Mouse (Mus musculus) MEL (cell line): Measurements from ENCODE around the gene Ciao2a. TPM values are rescaled to one million over a fixed set of nuclear protein-coding genes. Genes with fewer than 3 reads are reported as not detected.

Experiments used
- DNase-seq: peaks from one replicate; pipeline ENCODE4 v3.0.0; 2011; ENCODE audit warnings: low read depth, low spot score
- H3K27ac ChIP-seq: 2 replicates; pipeline ENCODE4 v1.5.1; 2012; ENCODE audit warnings: low read depth, mild to moderate bottlenecking, control low read depth, low read length, moderate library complexity; ENCODE audit not compliant: control insufficient read depth
- H3K27me3 ChIP-seq, 2 experiments: fragments of 150-350 bp in 1 of 2; sonication (generic) in 1 of 2; 2 replicates each; pipeline ENCODE4 v1.6.1; 2012; ENCODE audit warnings: low read length in 2 of 2, mild to moderate bottlenecking in 2 of 2, improper control_type of control experiment in 1 of 2, moderate library complexity in 1 of 2; ENCODE audit not compliant: insufficient read depth in 2 of 2, control insufficient read depth in 1 of 2
- H3K36me3 ChIP-seq, 2 experiments: 2 replicates each; pipeline ENCODE4 v1.6.1; 2012 to 2014; ENCODE audit warnings: low read length in 2 of 2, improper control_type of control experiment in 1 of 2, inconsistent platforms in 1 of 2, mild to moderate bottlenecking in 1 of 2; ENCODE audit not compliant: insufficient read depth in 2 of 2, control insufficient read depth in 1 of 2
- H3K4me1 ChIP-seq, 2 experiments: fragments of 150-350 bp in 1 of 2; sonication (generic) in 1 of 2; 2 replicates each; pipeline ENCODE4 v1.6.1; 2012; ENCODE audit warnings: low read length in 2 of 2, improper control_type of control experiment in 1 of 2, mild to moderate bottlenecking in 1 of 2; ENCODE audit not compliant: insufficient read depth in 2 of 2, control insufficient read depth in 1 of 2
- H3K4me3 ChIP-seq, 2 experiments: fragments of 150-350 bp in 1 of 2; sonication (generic) in 1 of 2; 2 replicates each; pipeline ENCODE4 v1.5.1; 2012; ENCODE audit warnings: low read depth in 2 of 2, low read length in 2 of 2, mild to moderate bottlenecking in 2 of 2, moderate library complexity in 2 of 2, control low read depth in 1 of 2, improper control_type of control experiment in 1 of 2; ENCODE audit not compliant: control insufficient read depth in 1 of 2, insufficient read depth in 1 of 2
- H3K79me2 ChIP-seq: 2 replicates; pipeline ENCODE4 v1.6.1; 2012; ENCODE audit warnings: mild to moderate bottlenecking, low read length, moderate library complexity; ENCODE audit not compliant: control insufficient read depth, poor library complexity, insufficient read depth
- H3K9ac ChIP-seq: 2 replicates; pipeline ENCODE4 v1.6.1; 2012; ENCODE audit warnings: low read depth, mild to moderate bottlenecking, control low read depth, low read length, moderate library complexity; ENCODE audit not compliant: control insufficient read depth, poor library complexity, severe bottlenecking
- H3K9me3 ChIP-seq: fragments of 150-350 bp; sonication (generic); replicated peaks from 2 replicates; pipeline ENCODE4 v1.6.1; 2012; ENCODE audit warnings: mild to moderate bottlenecking, low read length, improper control_type of control experiment, moderate library complexity; ENCODE audit not compliant: insufficient read depth
- CHD1 ChIP-seq: IDR thresholded peaks from 2 replicates; pipeline ENCODE4 v1.6.1; 2012; ENCODE audit warnings: low read depth, mild to moderate bottlenecking, inconsistent platforms, low read length, improper control_type of control experiment
- CHD2 ChIP-seq: IDR thresholded peaks from 2 replicates; pipeline ENCODE4 v1.6.1; 2011; ENCODE audit warnings: low read length, improper control_type of control experiment
- CTCF ChIP-seq, 3 experiments: IDR thresholded peaks in 2 of 3; conservative IDR thresholded peaks in 1 of 3; 2 replicates each; pipeline ENCODE4 v1.5.1; 2011 to 2012; ENCODE audit warnings: low read length in 3 of 3, low read depth in 2 of 3, mild to moderate bottlenecking in 2 of 3, improper control_type of control experiment in 1 of 3, inconsistent platforms in 1 of 3, mixed read lengths in 1 of 3, moderate library complexity in 1 of 3; ENCODE audit not compliant: control insufficient read depth in 1 of 3, insufficient read depth in 1 of 3, poor library complexity in 1 of 3, severe bottlenecking in 1 of 3
- E2F4 ChIP-seq: IDR thresholded peaks from 2 replicates; pipeline ENCODE4 v1.6.1; 2011; ENCODE audit warnings: low read depth, low read length, improper control_type of control experiment, borderline replicate concordance
- ETS1 ChIP-seq: IDR thresholded peaks from 2 replicates; pipeline ENCODE4 v1.6.1; 2012; ENCODE audit warnings: low read depth, mild to moderate bottlenecking, inconsistent platforms, low read length, improper control_type of control experiment, moderate library complexity
- GATA1 ChIP-seq: IDR thresholded peaks from 2 replicates; pipeline ENCODE4 v1.6.1; 2011; ENCODE audit warnings: low read depth, low read length, improper control_type of control experiment
- HCFC1 ChIP-seq: IDR thresholded peaks from 2 replicates; pipeline ENCODE4 v1.6.1; 2012; ENCODE audit warnings: low read depth, mild to moderate bottlenecking, inconsistent platforms, low read length, improper control_type of control experiment, moderate library complexity
- KAT2A ChIP-seq: conservative IDR thresholded peaks from 2 replicates; pipeline ENCODE4 v1.6.1; 2012; ENCODE audit warnings: low read depth, low read length, improper control_type of control experiment, inconsistent platforms
- MAX ChIP-seq: IDR thresholded peaks from 2 replicates; pipeline ENCODE4 v1.6.1; 2011; ENCODE audit warnings: low read length, improper control_type of control experiment
- MAZ ChIP-seq: IDR thresholded peaks from 2 replicates; pipeline ENCODE4 v1.6.1; 2012; ENCODE audit warnings: low read depth, mild to moderate bottlenecking, inconsistent platforms, low read length, improper control_type of control experiment
- MEF2A ChIP-seq: IDR thresholded peaks from 2 replicates; pipeline ENCODE4 v1.6.1; 2014; ENCODE audit warnings: low read depth, mild to moderate bottlenecking, inconsistent platforms, low read length, improper control_type of control experiment; ENCODE audit not compliant: poor library complexity, insufficient replicate concordance, severe bottlenecking; ENCODE audit errors: extremely low read depth
- MXI1 ChIP-seq: IDR thresholded peaks from 2 replicates; pipeline ENCODE4 v1.6.1; 2011; ENCODE audit warnings: mild to moderate bottlenecking, low read depth, low read length, improper control_type of control experiment
- MYB ChIP-seq: IDR thresholded peaks from 2 replicates; pipeline ENCODE4 v1.6.1; 2011; ENCODE audit warnings: mild to moderate bottlenecking, low read depth, low read length, improper control_type of control experiment
- MYC ChIP-seq: IDR thresholded peaks from 2 replicates; pipeline ENCODE4 v1.6.1; 2011; ENCODE audit warnings: low read depth, mild to moderate bottlenecking, low read length, improper control_type of control experiment, moderate library complexity
- POLR2A ChIP-seq, 2 experiments: IDR thresholded peaks; 2 replicates each; pipeline ENCODE4 v1.6.1; 2011 to 2012; ENCODE audit warnings: low read length in 2 of 2, mild to moderate bottlenecking in 2 of 2, control low read depth in 1 of 2, improper control_type of control experiment in 1 of 2, low read depth in 1 of 2, moderate library complexity in 1 of 2; ENCODE audit not compliant: control insufficient read depth in 1 of 2, insufficient read depth in 1 of 2, poor library complexity in 1 of 2
- POLR2AphosphoS5 ChIP-seq: IDR thresholded peaks from 2 replicates; pipeline ENCODE4 v1.6.1; 2012; ENCODE audit warnings: low read depth, borderline replicate concordance, mild to moderate bottlenecking, inconsistent platforms, low read length, moderate library complexity, mixed read lengths
- RAD21 ChIP-seq: IDR thresholded peaks from 2 replicates; pipeline ENCODE4 v1.6.1; 2011; ENCODE audit warnings: mild to moderate bottlenecking, low read depth, low read length, improper control_type of control experiment
- RCOR1 ChIP-seq: IDR thresholded peaks from 2 replicates; pipeline ENCODE4 v1.6.1; 2012; ENCODE audit warnings: low read depth, mild to moderate bottlenecking, inconsistent platforms, low read length, improper control_type of control experiment
- SIN3A ChIP-seq: IDR thresholded peaks from 2 replicates; pipeline ENCODE4 v1.6.1; 2012; ENCODE audit warnings: low read length, improper control_type of control experiment, inconsistent platforms
- SMC3 ChIP-seq: IDR thresholded peaks from 2 replicates; pipeline ENCODE4 v1.6.1; 2011; ENCODE audit warnings: low read depth, low read length, improper control_type of control experiment
- TCF12 ChIP-seq: IDR thresholded peaks from 2 replicates; pipeline ENCODE4 v1.6.1; 2014; ENCODE audit warnings: low read depth, mild to moderate bottlenecking, inconsistent platforms, low read length, improper control_type of control experiment, moderate library complexity
- UBTF ChIP-seq: IDR thresholded peaks from 2 replicates; pipeline ENCODE4 v1.6.1; 2012; ENCODE audit warnings: low read depth, mild to moderate bottlenecking, inconsistent platforms, low read length, improper control_type of control experiment, moderate library complexity, borderline replicate concordance; ENCODE audit not compliant: insufficient read depth
- USF1 ChIP-seq: IDR thresholded peaks from 2 replicates; pipeline ENCODE4 v1.6.1; 2014; ENCODE audit warnings: low read depth, mild to moderate bottlenecking, inconsistent platforms, low read length, improper control_type of control experiment, moderate library complexity
- ZC3H11A ChIP-seq: IDR thresholded peaks from 2 replicates; pipeline ENCODE4 v1.6.1; 2012; ENCODE audit warnings: low read depth, mild to moderate bottlenecking, inconsistent platforms, low read length, improper control_type of control experiment
- ZKSCAN1 ChIP-seq: IDR thresholded peaks from 2 replicates; pipeline ENCODE4 v1.6.1; 2012; ENCODE audit warnings: low read depth, mild to moderate bottlenecking, inconsistent platforms, low read length, improper control_type of control experiment, moderate library complexity
- ZMIZ1 ChIP-seq: IDR thresholded peaks from 2 replicates; pipeline ENCODE4 v1.6.1; 2012; ENCODE audit warnings: low read depth, mild to moderate bottlenecking, inconsistent platforms, low read length, improper control_type of control experiment, moderate library complexity
- ZNF384 ChIP-seq: IDR thresholded peaks from 2 replicates; pipeline ENCODE4 v1.6.1; 2012; ENCODE audit warnings: low read depth, mild to moderate bottlenecking, inconsistent platforms, low read length, improper control_type of control experiment
- polyA plus RNA-seq, 2 experiments: library from polyadenylated mRNA; stranded (reverse) in 1 of 2; unstranded in 1 of 2; fragments of >175 nt in 1 of 2; fragments of >200 nt in 1 of 2; gene quantifications; 2 replicates each; pipeline versions ENCODE4 v1.2.1 to v1.2.4; 2012; ENCODE audit warnings: low replicate concordance in 2 of 2, low read depth in 1 of 2; ENCODE audit not compliant: insufficient read length in 2 of 2, insufficient read depth in 1 of 2, missing spikeins in 1 of 2
- total RNA-seq: library from RNA; depleted of rRNA; stranded (reverse); fragments of 300-350 nt; gene quantifications from 2 replicates; pipeline ENCODE4 v1.2.3, GENCODE M21; 2012

Gene Ciao2a
- total and polyA plus RNA-seq, 3 experiments = 88.1 to 121 TPM; not detected in 1

DNA sequence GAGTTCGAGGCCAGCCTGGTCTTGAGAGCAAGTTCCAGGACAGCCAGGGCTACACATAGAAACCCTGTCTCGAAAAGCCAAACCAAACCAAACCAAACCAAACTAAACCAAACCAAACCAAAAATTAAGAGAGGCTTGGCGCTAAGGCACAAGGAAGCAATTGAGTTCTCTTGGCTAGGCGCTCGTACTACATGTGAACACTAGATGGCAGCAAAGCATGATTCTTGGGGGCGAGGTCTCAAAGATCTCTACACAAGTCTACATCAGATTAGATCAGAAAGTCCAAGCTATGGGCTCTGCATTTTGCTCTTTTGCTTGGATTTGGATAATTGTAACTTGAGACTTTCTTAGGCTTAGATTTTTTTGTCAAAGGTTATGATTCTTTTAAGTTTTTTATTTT lies 17.8 kb downstream of the Ciao2a start:
- Histone ChIP-seq H3K36me3 (peaks cover 0 to 2% of the 10 kb centered on the region in 2 experiments; a peak in 2 of 4 replicates), H3K27me3 (no peaks in the 10 kb centered on the region), H3K27ac (no peak overlapping the region), H3K4me1 (no peaks in the 10 kb centered on the region), H3K9ac (no peak overlapping the region), H3K9me3 (no peaks in the 10 kb centered on the region), H3K79me2 (no peaks in the 10 kb centered on the region), H3K4me3 (no peak overlapping the region)
- peak; percentile 85 for DNase-seq
- TF ChIP-seq ZC3H11A = peak; percentile 89
- no peak for TF ChIP-seq MAZ
- TF ChIP-seq GATA1 = peak; percentile 66
- peak; percentile 91 for TF ChIP-seq SMC3
- peak; percentile 66 to 87 (median 79) for TF ChIP-seq CTCF (IDR thresholded peaks at IDR 0.05 in 2 of 3, conservative IDR thresholded peaks at IDR 0.05 in 1 of 3; ENCODE audit: control insufficient read depth in 1 of 3, insufficient read depth in 1 of 3, low read depth in 2 of 3, low read length in 3 of 3, poor library complexity in 1 of 3, severe bottlenecking in 1 of 3)
- TF ChIP-seq SIN3A = peak; percentile 38; the same call in 1 of the 2 replicates
- TF ChIP-seq MYB = no peak
- no peak for TF ChIP-seq POLR2A (IDR thresholded peaks at IDR 0.05; ENCODE audit: control insufficient read depth in 1 of 2, insufficient read depth in 1 of 2, low read depth in 1 of 2, low read length in 2 of 2, poor library complexity in 1 of 2)
- peak; percentile 97 for TF ChIP-seq RAD21
- TF ChIP-seq KAT2A = no peak
- TF ChIP-seq TCF12 = no peak

DNA sequence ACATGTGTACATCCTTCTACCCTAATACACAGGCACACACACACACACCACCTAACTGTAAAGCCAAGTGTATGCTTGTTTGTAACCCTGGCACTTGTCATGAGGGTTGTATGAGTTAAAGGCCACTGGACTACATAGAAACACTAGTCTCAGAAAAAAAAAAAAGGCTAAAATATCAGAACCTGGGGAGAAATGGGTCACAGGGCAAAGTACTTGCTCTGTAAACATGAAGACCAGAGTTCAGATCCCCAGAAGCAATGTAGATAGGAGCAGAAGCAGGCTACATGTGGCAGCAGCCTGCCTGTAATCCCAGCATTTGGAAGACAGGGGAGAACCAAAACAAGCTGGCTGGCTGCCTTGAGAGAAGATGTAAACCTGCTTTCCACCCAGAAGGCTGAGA lies 19.7 kb downstream of the Ciao2a start:
- no peak for DNase-seq
- Histone ChIP-seq H3K9me3 (no peaks in the 10 kb centered on the region), H3K36me3 (no peaks in the 10 kb centered on the region), H3K27me3 (no peaks in the 10 kb centered on the region), H3K79me2 (no peaks in the 10 kb centered on the region), H3K4me1 (no peaks in the 10 kb centered on the region), H3K4me3 (no peak overlapping the region), H3K27ac (no peak overlapping the region), H3K9ac (no peak overlapping the region)
- no peak for TF ChIP-seq USF1
- TF ChIP-seq RCOR1 = no peak
- TF ChIP-seq MEF2A = no peak
- TF ChIP-seq MYB = no peak
- no peak for TF ChIP-seq ZMIZ1
- no peak for TF ChIP-seq POLR2AphosphoS5
- TF ChIP-seq CHD1 = no peak
- TF ChIP-seq KAT2A = no peak
- no peak for TF ChIP-seq POLR2A (IDR thresholded peaks at IDR 0.05; ENCODE audit: control insufficient read depth in 1 of 2, insufficient read depth in 1 of 2, low read depth in 1 of 2, low read length in 2 of 2, poor library complexity in 1 of 2)
- TF ChIP-seq HCFC1 = no peak
- no peak for TF ChIP-seq E2F4
- no peak for TF ChIP-seq MYC
- no peak for TF ChIP-seq ZNF384
- TF ChIP-seq ETS1 = no peak
- TF ChIP-seq UBTF = no peak
- TF ChIP-seq MAX = no peak
- TF ChIP-seq ZKSCAN1 = no peak
- TF ChIP-seq MXI1 = no peak
- TF ChIP-seq CHD2 = no peak
